Mouse (Mus musculus): Measurements from ENCODE around the gene Ubap2l. TPM values are rescaled to one million over a fixed set of nuclear protein-coding genes. Genes with fewer than 3 reads are reported as not detected.

Ubap2l gene
- polyA plus RNA-seq, 1 experiment from 2014 or later: 220 TPM

DNA sequence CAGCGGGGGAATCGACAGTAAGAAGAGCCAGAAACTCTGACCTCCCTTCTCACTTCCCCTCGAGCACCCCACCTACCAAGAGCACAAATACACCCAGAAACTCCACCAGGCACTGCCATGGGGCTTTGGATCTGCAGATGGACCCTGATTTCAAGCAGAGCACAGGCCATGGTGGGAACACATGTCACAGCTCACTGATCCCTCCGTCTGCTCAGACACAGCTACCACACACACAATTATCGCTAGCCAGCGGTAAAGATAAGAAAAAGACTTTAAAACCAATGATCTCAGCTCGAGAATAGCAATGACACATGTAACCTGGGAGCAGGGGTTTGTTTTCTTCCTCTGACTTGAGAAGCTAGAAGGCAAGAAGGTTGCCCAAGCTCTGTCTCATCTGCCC is 83.9 kb downstream of the Ubap2l start:
- no peaks in the 10 kb centered on the region for H3K27me3 ChIP-seq (replicated peaks; ENCODE audit: control insufficient read depth, insufficient read depth, low read length)
- H3K9me3 ChIP-seq (ENCODE audit: control insufficient read depth, low read length): no peaks in the 10 kb centered on the region
- H3K4me2 ChIP-seq: no peak overlapping the region
- no peaks in the 10 kb centered on the region for H3K36me3 ChIP-seq (ENCODE audit: control insufficient read depth, insufficient read depth, low read length)
- no peak overlapping the region for H3K9ac ChIP-seq (ENCODE audit: low read depth, low read length)
- H3K4me1 ChIP-seq (replicated peaks; ENCODE audit: control insufficient read depth, insufficient read depth, low read length): 0 out of 2 replicates have a peak, but pooled peaks cover 4% of the 10 kb centered on the region
- H3K4me3 ChIP-seq (ENCODE audit: low read depth, low read length): no peak overlapping the region
- WGBS: 48% methylated on average over 7 of the region's 7 CpGs
- no peak overlapping the region for H3K27ac ChIP-seq (ENCODE audit: low read depth, low read length)
- DNase-seq (ENCODE audit: low spot score) (no peak), ATAC-seq (replicated peaks; ENCODE audit: low FRiP score) (no peak)

DNA sequence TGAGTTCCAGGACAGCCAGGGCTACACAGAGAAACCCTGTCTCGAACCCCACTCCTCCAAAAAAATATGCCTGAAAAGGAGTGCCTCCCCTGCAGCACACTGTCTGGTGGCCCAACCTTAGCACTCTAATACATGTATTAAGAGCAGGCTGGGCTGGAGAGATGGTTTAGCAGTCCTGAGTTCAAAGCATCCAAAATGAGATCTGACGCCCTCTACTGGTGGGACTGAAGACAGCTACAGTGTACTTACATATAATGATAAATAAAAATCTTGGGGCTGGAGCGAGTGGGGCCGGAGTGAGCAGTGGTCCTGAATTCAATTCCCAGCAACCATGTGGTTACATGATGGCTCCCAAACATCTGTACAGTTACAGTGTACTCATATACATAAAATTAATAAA is 85.5 kb downstream of the Ubap2l start:
- ATAC-seq (replicated peaks; ENCODE audit: low FRiP score): no peak
- Histone ChIP-seq H3K36me3 (ENCODE audit: control insufficient read depth, insufficient read depth, low read length) (no peaks in the 10 kb centered on the region), H3K9ac (ENCODE audit: low read depth, low read length) (no peak overlapping the region), H3K4me2 (no peak overlapping the region), H3K9me3 (ENCODE audit: control insufficient read depth, low read length) (no peaks in the 10 kb centered on the region), H3K4me3 (ENCODE audit: low read depth, low read length) (no peak overlapping the region), H3K27ac (ENCODE audit: low read depth, low read length) (no peak overlapping the region), H3K27me3 (replicated peaks; ENCODE audit: control insufficient read depth, insufficient read depth, low read length) (no peaks in the 10 kb centered on the region; the same call in 1 of the 2 replicates), H3K4me1 (replicated peaks; ENCODE audit: control insufficient read depth, insufficient read depth, low read length) (peaks cover 9% of the 10 kb centered on the region)
- WGBS: 67% methylated on average over 4 of the region's 4 CpGs
- DNase-seq (ENCODE audit: low spot score): no peak

DNA sequence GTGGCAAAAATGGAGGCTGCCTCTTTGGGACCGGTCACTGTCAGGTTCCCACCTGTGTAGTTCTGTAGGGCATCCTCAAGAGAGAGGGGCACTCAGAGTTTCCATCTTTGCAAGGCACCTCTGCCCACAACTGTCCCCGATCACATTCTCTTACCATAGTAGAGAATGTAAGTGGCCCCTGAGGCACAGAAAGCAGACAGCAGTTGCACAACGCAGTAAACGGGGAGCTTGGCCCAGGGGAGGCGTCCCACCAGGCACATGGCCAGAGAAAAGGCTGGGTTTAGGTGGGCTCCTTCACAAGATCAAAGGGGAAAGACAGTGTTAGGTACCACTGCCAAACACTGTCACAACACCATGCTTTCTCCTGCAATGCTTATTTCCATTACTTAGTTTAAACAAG is 86.5 kb downstream of the Ubap2l start:
- no peak overlapping the region for H3K4me2 ChIP-seq
- WGBS: 85% methylated on average over 5 of the region's 5 CpGs

DNA sequence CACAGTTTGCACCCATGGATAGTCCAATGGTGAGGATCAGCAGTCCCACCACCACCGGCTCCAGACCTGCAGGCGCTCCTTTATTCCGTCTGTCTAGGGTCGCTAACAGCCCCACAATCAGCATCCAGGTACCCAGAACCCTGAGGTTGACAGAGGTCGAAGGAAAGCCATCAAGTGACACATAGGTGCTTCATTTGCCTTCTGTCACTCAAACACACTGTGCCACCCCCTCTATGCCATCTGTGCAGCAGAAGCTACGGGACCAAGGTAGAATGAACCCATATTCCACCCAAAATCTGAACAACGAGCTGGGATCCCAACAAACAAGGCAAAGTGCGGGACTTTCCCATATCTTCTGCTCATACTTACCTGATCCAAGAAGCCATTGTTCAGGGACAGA is 86.9 kb downstream of the Ubap2l start:
- H3K4me2 ChIP-seq: no peak overlapping the region
- H3K4me1 ChIP-seq (replicated peaks; ENCODE audit: control insufficient read depth, insufficient read depth, low read length): peaks cover 21% of the 10 kb centered on the region
- no peak overlapping the region for H3K9ac ChIP-seq (ENCODE audit: low read depth, low read length)
- WGBS: 92% methylated on average over 8 of the region's 8 CpGs
- no peak overlapping the region for H3K4me3 ChIP-seq (ENCODE audit: low read depth, low read length)
- no peaks in the 10 kb centered on the region for H3K36me3 ChIP-seq (ENCODE audit: control insufficient read depth, insufficient read depth, low read length)
- H3K27ac ChIP-seq (ENCODE audit: low read depth, low read length): no peak overlapping the region
- no peaks in the 10 kb centered on the region; the same call in 1 of the 2 replicates for H3K27me3 ChIP-seq (replicated peaks; ENCODE audit: control insufficient read depth, insufficient read depth, low read length)
- H3K9me3 ChIP-seq (ENCODE audit: control insufficient read depth, low read length): no peaks in the 10 kb centered on the region
- DNase-seq (ENCODE audit: low spot score) (no peak), ATAC-seq (replicated peaks; ENCODE audit: low FRiP score) (no peak)

More for the DNA sequence above, 86.5 kb downstream of the Ubap2l start:
- Histone ChIP-seq H3K27me3 (replicated peaks; ENCODE audit: control insufficient read depth, insufficient read depth, low read length) (no peaks in the 10 kb centered on the region; the same call in 1 of the 2 replicates), H3K36me3 (ENCODE audit: control insufficient read depth, insufficient read depth, low read length) (no peaks in the 10 kb centered on the region), H3K9ac (ENCODE audit: low read depth, low read length) (no peak overlapping the region), H3K9me3 (ENCODE audit: control insufficient read depth, low read length) (no peaks in the 10 kb centered on the region), H3K4me3 (ENCODE audit: low read depth, low read length) (no peak overlapping the region), H3K27ac (ENCODE audit: low read depth, low read length) (no peak overlapping the region), H3K4me1 (replicated peaks; ENCODE audit: control insufficient read depth, insufficient read depth, low read length) (peaks cover 18% of the 10 kb centered on the region)
- ATAC-seq (replicated peaks; ENCODE audit: low FRiP score): no peak
- DNase-seq (ENCODE audit: low spot score): no peak

DNA sequence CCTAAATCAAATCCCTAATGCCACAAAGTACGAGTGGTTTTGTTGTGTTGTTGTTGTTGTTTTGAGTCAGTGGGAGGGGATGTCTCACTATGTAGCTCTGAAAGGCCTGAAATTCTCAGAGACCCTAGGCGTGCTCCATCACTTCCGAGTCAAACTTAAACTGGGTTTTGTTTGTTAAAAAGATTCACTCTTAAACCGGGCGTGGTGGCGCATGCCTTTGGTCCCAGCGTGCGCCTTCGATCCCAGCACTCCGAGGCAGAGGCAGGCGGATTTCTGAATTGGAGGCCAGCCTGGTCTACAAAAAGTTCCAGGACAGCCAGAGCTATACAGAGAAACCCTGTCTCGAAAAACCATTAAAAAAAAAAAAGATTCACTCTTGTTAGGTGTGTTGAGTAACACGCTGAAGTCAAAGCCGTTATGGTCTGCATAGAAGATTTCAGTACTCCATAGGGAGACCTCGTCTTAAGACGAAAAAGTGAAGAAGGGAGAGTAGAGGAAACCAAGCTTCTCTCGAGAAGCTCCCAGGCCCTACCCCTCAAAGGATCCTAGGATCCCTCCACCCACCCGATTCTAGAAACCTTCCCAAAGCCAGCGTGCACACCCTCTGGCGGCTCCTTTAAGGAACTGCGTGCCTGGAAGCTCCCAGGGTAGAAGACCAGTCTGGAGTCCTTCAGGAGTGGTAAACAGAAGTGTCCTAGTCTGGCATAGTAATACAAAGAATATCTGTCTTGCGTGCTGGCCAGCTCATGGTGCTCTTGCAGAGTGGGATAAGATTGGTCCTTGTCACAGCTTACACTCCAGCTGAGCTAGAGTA is 88.3 kb downstream of the Ubap2l start:
- Histone ChIP-seq H3K27ac (ENCODE audit: low read depth, low read length) (peak overlapping the region; percentile 79; the same call in 1 of the 2 replicates), H3K36me3 (ENCODE audit: control insufficient read depth, insufficient read depth, low read length) (no peaks in the 10 kb centered on the region), H3K4me3 (ENCODE audit: low read depth, low read length) (peak overlapping the region; percentile 83), H3K9me3 (ENCODE audit: control insufficient read depth, low read length) (no peaks in the 10 kb centered on the region), H3K4me1 (replicated peaks; ENCODE audit: control insufficient read depth, insufficient read depth, low read length) (peaks cover 29% of the 10 kb centered on the region), H3K9ac (ENCODE audit: low read depth, low read length) (peak overlapping the region; percentile 70), H3K27me3 (replicated peaks; ENCODE audit: control insufficient read depth, insufficient read depth, low read length) (no peaks in the 10 kb centered on the region; the same call in 1 of the 2 replicates), H3K4me2 (peak overlapping the region; percentile 88)
- WGBS: 27% methylated on average over 22 of the region's 22 CpGs
- DNase-seq (ENCODE audit: low spot score): peak; percentile 40
- no peak for ATAC-seq (replicated peaks; ENCODE audit: low FRiP score)

DNA sequence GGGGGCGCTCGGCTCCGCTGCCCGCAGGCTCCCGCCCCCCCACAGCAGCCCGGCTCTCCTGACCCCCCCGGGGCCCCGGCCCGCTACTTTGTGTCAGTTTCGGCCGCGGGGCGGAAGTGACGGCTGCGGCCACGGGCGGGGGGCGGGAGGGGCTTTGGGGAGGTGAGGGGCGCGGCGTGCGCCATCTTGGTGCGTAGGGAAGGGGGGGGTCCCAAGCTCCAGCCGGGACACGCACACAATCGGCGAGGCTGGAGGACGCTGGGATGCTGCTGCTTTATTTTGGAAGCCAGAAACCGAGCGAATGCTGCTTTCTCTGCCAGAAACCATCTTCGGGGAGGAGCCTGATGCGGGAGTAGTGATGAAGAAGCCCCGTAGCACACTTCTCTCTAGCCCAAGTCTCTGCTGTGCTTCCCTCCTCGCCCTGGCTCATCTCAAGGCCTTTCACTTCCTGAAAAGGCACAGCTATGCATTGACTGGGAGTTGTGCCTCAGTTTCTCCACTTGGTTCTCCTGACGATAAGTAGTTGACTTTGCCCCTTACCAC is 89.1 kb downstream of the Ubap2l start, which contains the start of gene Atp8b2:
TSS of gene Atp8b2 (minus strand) at position 288 of the 543 bp plus-strand sequence.
- Histone ChIP-seq H3K4me3 (ENCODE audit: low read depth, low read length) (peak within 1 kb of the TSS; percentile 83), H3K36me3 (ENCODE audit: control insufficient read depth, insufficient read depth, low read length) (no peaks in the 10 kb centered on the region), H3K27me3 (replicated peaks; ENCODE audit: control insufficient read depth, insufficient read depth, low read length) (no peaks in the 10 kb centered on the region; the same call in 1 of the 2 replicates), H3K27ac (ENCODE audit: low read depth, low read length) (peak within 1 kb of the TSS; percentile 79), H3K4me1 (replicated peaks; ENCODE audit: control insufficient read depth, insufficient read depth, low read length) (peaks cover 29% of the 10 kb centered on the region), H3K9ac (ENCODE audit: low read depth, low read length) (peak within 1 kb of the TSS; percentile 70), H3K9me3 (ENCODE audit: control insufficient read depth, low read length) (no peaks in the 10 kb centered on the region), H3K4me2 (peak within 1 kb of the TSS; percentile 88)
- ATAC-seq (replicated peaks; ENCODE audit: low FRiP score) (peak; percentile 19; the same call in 1 of the 2 replicates), DNase-seq (ENCODE audit: low spot score) (no peak)
- under 1% methylated on average over 34 of the region's 35 CpGs for WGBS

DNA sequence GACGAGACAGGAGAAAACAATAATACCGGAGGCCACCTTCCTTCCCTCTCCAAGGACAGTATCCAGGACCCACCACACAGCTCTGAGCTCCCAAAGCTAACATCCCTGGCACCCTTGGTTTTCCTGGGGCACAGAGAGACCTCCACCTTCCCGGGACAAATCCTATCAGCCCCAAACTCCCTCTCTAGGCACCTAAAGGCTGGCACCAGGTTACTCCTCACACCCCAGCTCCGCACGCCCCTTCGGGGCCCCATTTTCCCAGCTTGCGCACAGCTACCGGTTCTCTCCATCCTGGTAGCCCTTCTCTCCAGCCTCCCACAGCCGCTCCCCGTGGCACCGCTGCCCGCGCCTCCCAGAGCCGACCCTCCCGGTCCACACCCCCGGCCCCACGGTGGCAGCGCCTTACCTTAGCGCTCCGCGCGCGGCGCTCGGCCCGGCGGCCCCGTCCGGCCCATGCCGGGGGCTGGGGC is 89.6 kb downstream of the Ubap2l start:
- no peaks in the 10 kb centered on the region for H3K9me3 ChIP-seq (ENCODE audit: control insufficient read depth, low read length)
- H3K4me1 ChIP-seq (replicated peaks; ENCODE audit: control insufficient read depth, insufficient read depth, low read length): peaks cover 29% of the 10 kb centered on the region
- H3K36me3 ChIP-seq (ENCODE audit: control insufficient read depth, insufficient read depth, low read length): no peaks in the 10 kb centered on the region
- peak overlapping the region; percentile 79 for H3K27ac ChIP-seq (ENCODE audit: low read depth, low read length)
- H3K4me3 ChIP-seq (ENCODE audit: low read depth, low read length): peak overlapping the region; percentile 83
- ATAC-seq (replicated peaks; ENCODE audit: low FRiP score) (peak; percentile 8; the same call in 1 of the 2 replicates), DNase-seq (ENCODE audit: low spot score) (peak; percentile 69)
- peak overlapping the region; percentile 70 for H3K9ac ChIP-seq (ENCODE audit: low read depth, low read length)
- no peaks in the 10 kb centered on the region; the same call in 1 of the 2 replicates for H3K27me3 ChIP-seq (replicated peaks; ENCODE audit: control insufficient read depth, insufficient read depth, low read length)
- H3K4me2 ChIP-seq: peak overlapping the region; percentile 88
- whole genome bisulfite sequencing: under 1% methylated on average over 30 of the region's 30 CpGs

DNA sequence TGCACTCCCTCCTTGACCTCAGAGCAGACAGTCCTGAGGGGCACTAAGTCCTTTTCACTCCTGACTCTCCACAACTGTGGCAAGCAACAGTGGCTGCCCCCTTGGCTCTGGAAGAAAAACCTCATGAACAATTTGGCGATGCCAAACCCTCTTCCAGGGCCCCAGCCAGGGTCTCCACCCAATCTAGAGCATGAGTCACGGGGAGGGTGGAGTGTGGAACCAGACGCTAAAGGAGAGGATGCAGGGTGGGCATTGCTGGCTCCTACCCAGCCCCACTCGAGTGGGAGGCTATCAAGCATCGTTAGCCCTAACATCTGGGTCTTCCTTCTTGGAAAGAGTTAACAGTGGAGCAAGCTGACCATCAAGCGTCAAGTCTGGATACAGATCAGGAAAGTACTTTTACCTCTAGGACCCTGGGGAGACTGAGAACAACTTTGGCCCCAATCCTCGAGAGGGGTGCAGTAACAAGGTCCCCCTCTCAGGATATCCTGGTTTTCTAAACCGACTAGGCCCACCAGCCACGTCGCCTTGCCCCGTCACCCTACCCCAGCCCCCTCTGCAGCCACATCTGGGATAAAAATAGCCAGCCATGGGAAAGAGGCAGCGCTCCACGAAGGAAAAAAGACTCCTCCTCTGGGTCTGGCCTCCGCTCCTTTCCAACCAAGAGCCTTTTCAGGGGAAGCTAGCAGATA is 90.2 kb downstream of the Ubap2l start:
- H3K4me1 ChIP-seq (replicated peaks; ENCODE audit: control insufficient read depth, insufficient read depth, low read length): peaks cover 29% of the 10 kb centered on the region
- peak overlapping the region; percentile 83 for H3K4me3 ChIP-seq (ENCODE audit: low read depth, low read length)
- peak overlapping the region; percentile 79 for H3K27ac ChIP-seq (ENCODE audit: low read depth, low read length)
- H3K36me3 ChIP-seq (ENCODE audit: control insufficient read depth, insufficient read depth, low read length): no peaks in the 10 kb centered on the region
- 6% methylated on average over 14 of the region's 14 CpGs for WGBS
- no peak for ATAC-seq (replicated peaks; ENCODE audit: low FRiP score)
- H3K9ac ChIP-seq (ENCODE audit: low read depth, low read length): peak overlapping the region; percentile 70
- H3K9me3 ChIP-seq (ENCODE audit: control insufficient read depth, low read length): no peaks in the 10 kb centered on the region
- DNase-seq (ENCODE audit: low spot score): no peak
- no peaks in the 10 kb centered on the region; the same call in 1 of the 2 replicates for H3K27me3 ChIP-seq (replicated peaks; ENCODE audit: control insufficient read depth, insufficient read depth, low read length)
- peak overlapping the region; percentile 88 for H3K4me2 ChIP-seq
